Mouse (Mus musculus): ENCODE measurements around the gene Aff3. TPM values are rescaled to one million over a fixed set of nuclear protein-coding genes. Genes with fewer than 3 reads are reported as not detected.

Aff3 gene
- polyA plus RNA-seq, 1 experiment = 16.9 TPM

- no peak overlapping the region for H3K4me3 ChIP-seq (replicated peaks; ENCODE audit: extremely low read depth, low read depth, low read length)
- H3K4me1 ChIP-seq (ENCODE audit: control insufficient read depth, insufficient read depth, low read length) = peaks cover 3% of the 10 kb centered on the region; the same call in 1 of the 2 replicates
- peak; percentile 21 for DNase-seq
- WGBS = 55% methylated on average over 7 of the region's 7 CpGs
- TF ChIP-seq POLR2A (IDR thresholded peaks at IDR 0.05; ENCODE audit: borderline replicate concordance, extremely low read depth, low read depth, low read length) = no peak
- no peak for TF ChIP-seq CTCF (IDR thresholded peaks at IDR 0.05; ENCODE audit: insufficient read depth, low read length)
These were observed 356.7 kb downstream of the Aff3 start for GRCm38 (mm10) chr1:38307821-38308704.

- H3K4me3 ChIP-seq (replicated peaks; ENCODE audit: extremely low read depth, low read depth, low read length) = no peak overlapping the region
- DNase-seq = no peak
- H3K4me1 ChIP-seq (ENCODE audit: control insufficient read depth, insufficient read depth, low read length) = peaks cover 3% of the 10 kb centered on the region; the same call in 1 of the 2 replicates
- TF ChIP-seq CTCF (IDR thresholded peaks at IDR 0.05; ENCODE audit: insufficient read depth, low read length) (peak; percentile 22), POLR2A (IDR thresholded peaks at IDR 0.05; ENCODE audit: borderline replicate concordance, extremely low read depth, low read depth, low read length) (no peak)
- WGBS = 94% methylated on average over 11 of the region's 11 CpGs
These were observed 357.5 kb downstream of the Aff3 start for GRCm38 (mm10) chr1:38307234-38307633.

DNA sequence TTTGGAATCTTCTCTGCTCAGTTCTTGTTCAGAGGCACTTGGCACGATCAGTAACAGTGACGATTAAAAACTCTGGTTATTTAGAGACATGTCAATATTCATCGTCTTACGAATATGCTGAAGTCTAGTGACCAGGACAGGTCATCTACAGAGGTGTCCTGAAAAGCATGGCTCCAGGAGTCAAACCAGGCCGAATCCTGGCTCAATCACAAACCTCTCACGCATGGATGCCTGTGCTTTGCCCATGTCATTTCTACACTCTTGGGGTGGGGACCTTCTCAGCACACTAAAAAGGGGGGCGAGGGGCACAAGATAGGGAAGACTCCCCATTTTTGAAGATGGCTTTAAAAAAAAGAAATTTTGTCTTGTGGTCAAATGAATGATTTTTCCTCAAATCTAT lies 358.6 kb downstream of the Aff3 start:
- DNase-seq = no peak
- 88% methylated on average over 7 of the region's 7 CpGs for WGBS

DNA sequence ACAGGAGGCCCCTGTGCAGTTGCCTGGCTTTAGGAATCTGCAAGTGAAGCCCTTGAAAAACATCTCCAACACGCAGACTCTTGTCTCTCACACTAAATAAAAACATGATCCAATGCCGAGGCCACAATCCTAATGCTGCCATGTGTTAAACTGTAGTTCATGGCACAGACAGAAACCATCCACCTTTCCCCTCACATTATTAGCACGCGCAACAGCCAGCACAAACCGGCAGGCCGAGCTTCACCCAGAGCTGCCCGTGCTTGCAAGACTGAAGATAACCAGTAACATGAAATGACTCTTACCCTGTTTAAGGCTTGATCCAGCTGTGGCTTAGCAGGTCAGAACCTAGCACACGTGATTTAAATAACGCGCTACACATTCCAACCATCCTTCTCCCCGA lies 360.4 kb downstream of the Aff3 start:
- Histone ChIP-seq H3K4me3 (replicated peaks; ENCODE audit: extremely low read depth, low read depth, low read length) (no peak overlapping the region), H3K4me1 (ENCODE audit: control insufficient read depth, insufficient read depth, low read length) (peaks cover 3% of the 10 kb centered on the region; the same call in 1 of the 2 replicates)
- DNase-seq = no peak
- TF ChIP-seq POLR2A (IDR thresholded peaks at IDR 0.05; ENCODE audit: borderline replicate concordance, extremely low read depth, low read depth, low read length) (no peak), CTCF (IDR thresholded peaks at IDR 0.05; ENCODE audit: insufficient read depth, low read length) (no peak)
- WGBS = 73% methylated on average over 11 of the region's 11 CpGs

More for the DNA sequence above, 358.6 kb downstream of the Aff3 start:
- H3K4me3 ChIP-seq (replicated peaks; ENCODE audit: extremely low read depth, low read depth, low read length) = no peak overlapping the region
- peaks cover 3% of the 10 kb centered on the region; the same call in 1 of the 2 replicates for H3K4me1 ChIP-seq (ENCODE audit: control insufficient read depth, insufficient read depth, low read length)
- TF ChIP-seq CTCF (IDR thresholded peaks at IDR 0.05; ENCODE audit: insufficient read depth, low read length) (no peak), POLR2A (IDR thresholded peaks at IDR 0.05; ENCODE audit: borderline replicate concordance, extremely low read depth, low read depth, low read length) (no peak)

- H3K4me3 ChIP-seq (replicated peaks; ENCODE audit: extremely low read depth, low read depth, low read length) = no peak overlapping the region
- no peaks in the 10 kb centered on the region for H3K4me1 ChIP-seq (ENCODE audit: control insufficient read depth, insufficient read depth, low read length)
- DNase-seq = no peak
- 77% methylated on average over 3 of the region's 3 CpGs for WGBS
- TF ChIP-seq CTCF (IDR thresholded peaks at IDR 0.05; ENCODE audit: insufficient read depth, low read length) (no peak), POLR2A (IDR thresholded peaks at IDR 0.05; ENCODE audit: borderline replicate concordance, extremely low read depth, low read depth, low read length) (no peak)
These were observed 366.5 kb downstream of the Aff3 start for GRCm38 (mm10) chr1:38298291-38298690.

DNA sequence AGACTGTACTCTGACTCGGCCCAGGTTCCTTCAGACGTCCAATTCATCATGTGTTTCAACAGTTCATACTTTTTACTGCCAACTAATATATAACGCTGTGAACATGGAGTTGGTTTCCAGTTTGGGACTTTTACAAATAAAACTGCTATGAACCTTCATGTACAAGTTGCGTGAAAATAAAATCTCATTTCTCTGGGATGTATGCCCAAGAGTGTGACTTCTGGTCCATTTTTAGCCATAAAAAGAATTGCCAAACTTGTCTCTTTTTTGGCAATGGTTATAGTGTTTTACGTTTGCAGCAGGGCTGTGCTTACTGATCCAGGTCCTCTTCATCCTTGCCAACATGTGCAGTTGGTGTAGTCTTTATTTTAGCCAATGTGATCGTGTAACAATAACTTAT lies 369.8 kb downstream of the Aff3 start:
- Histone ChIP-seq H3K4me3 (replicated peaks; ENCODE audit: extremely low read depth, low read depth, low read length) (no peak overlapping the region), H3K4me1 (ENCODE audit: control insufficient read depth, insufficient read depth, low read length) (no peaks in the 10 kb centered on the region)
- no peak for DNase-seq
- no peak for TF ChIP-seq CTCF (IDR thresholded peaks at IDR 0.05; ENCODE audit: insufficient read depth, low read length)
- TF ChIP-seq POLR2A (IDR thresholded peaks at IDR 0.05; ENCODE audit: borderline replicate concordance, extremely low read depth, low read depth, low read length) = no peak
- WGBS = 66% methylated on average over 6 of the region's 6 CpGs

DNA sequence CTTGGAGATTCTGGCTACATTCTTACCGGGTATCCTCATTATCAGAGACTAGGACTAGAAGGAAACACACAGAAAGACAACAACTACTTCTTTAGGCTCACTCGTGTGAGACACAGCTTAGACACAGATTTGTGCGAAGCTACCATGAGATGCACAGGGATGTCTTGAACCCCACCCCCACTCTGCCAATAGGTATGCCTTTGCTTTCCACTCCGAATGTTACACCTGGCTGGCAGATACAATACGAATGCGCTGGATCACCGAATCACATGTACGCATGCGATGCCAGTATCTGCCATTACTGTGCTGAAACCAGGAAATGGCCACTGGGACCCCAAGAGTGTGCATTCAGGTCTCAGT lies 370.4 kb downstream of the Aff3 start:
- no peak for TF ChIP-seq CTCF (IDR thresholded peaks at IDR 0.05; ENCODE audit: insufficient read depth, low read length)
- no peak for TF ChIP-seq POLR2A (IDR thresholded peaks at IDR 0.05; ENCODE audit: borderline replicate concordance, extremely low read depth, low read depth, low read length)
- no peak for DNase-seq
- Histone ChIP-seq H3K4me3 (replicated peaks; ENCODE audit: extremely low read depth, low read depth, low read length) (no peak overlapping the region), H3K4me1 (ENCODE audit: control insufficient read depth, insufficient read depth, low read length) (no peaks in the 10 kb centered on the region)
- 91% methylated on average over 9 of the region's 9 CpGs for WGBS

DNA sequence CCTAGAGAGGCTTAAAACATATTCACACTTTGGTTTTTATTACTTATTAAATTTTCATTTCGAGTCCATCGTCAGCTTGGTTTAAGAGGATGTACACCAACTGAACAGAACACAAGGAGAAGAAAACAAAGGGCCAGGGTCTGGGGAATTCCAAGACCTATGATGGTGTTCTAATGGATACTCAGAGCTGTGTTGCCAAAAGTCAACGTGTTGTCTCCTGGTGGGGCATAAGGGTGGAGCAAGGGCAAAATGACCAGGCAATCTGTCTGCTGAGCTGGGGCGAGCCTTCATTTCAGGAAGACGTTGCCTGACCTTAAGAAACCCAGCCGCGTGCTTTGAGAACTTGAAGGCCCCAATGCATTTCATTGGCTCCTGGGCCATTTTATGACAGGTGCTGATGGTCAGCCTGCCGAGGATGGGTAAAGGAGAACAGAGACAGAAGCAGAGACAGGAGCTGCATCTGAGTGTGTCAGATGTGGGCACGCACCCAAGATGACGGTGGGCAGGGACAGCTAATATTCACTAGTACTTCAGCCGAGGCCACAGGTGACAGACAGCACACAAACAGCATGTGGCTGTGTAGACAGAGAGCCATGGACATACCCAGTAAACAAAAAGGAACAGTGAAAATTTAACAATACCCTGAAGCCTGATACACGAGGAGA lies 371.0 kb downstream of the Aff3 start:
- 88% methylated on average over 12 of the region's 12 CpGs for WGBS
- Histone ChIP-seq H3K4me1 (ENCODE audit: control insufficient read depth, insufficient read depth, low read length) (no peaks in the 10 kb centered on the region), H3K4me3 (replicated peaks; ENCODE audit: extremely low read depth, low read depth, low read length) (no peak overlapping the region)
- TF ChIP-seq POLR2A (IDR thresholded peaks at IDR 0.05; ENCODE audit: borderline replicate concordance, extremely low read depth, low read depth, low read length) (no peak), CTCF (IDR thresholded peaks at IDR 0.05; ENCODE audit: insufficient read depth, low read length) (no peak)
- DNase-seq = no peak

DNA sequence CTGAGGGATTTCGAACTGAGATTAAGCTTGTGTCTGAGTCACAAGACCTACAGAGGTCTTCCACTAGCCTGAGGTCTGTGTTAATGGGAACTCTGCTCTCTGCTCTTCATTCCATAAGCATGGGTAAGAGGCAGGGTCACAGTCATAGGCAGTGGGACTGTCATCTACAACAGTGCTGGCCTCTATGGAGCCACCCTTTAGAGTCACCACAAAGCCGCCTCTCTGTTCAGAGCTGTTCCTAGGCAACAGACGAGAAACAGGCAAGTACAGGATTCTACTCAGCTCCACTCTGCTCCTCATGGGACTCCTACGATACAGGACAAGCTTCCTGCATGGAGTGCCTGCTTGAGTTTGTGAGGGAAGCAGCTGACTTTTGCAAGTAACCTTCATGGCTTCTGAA lies 371.9 kb downstream of the Aff3 start:
- no peak overlapping the region for H3K4me3 ChIP-seq (replicated peaks; ENCODE audit: extremely low read depth, low read depth, low read length)
- no peaks in the 10 kb centered on the region for H3K4me1 ChIP-seq (ENCODE audit: control insufficient read depth, insufficient read depth, low read length)
- no peak for DNase-seq
- WGBS = 79% methylated on average over 4 of the region's 4 CpGs
- TF ChIP-seq CTCF (IDR thresholded peaks at IDR 0.05; ENCODE audit: insufficient read depth, low read length) (no peak), POLR2A (IDR thresholded peaks at IDR 0.05; ENCODE audit: borderline replicate concordance, extremely low read depth, low read depth, low read length) (no peak)

Measured in lung, adult 2 months (tissue).